Mouse (Mus musculus) heart, adult 2 months (tissue): ENCODE data around the gene Sh3rf3.

Source experiments
- CTCF ChIP-seq: fragments of 200-600 bp; IDR thresholded peaks from 2 replicates; pipeline ENCODE4 v1.8.1; 2022; ENCODE audit warnings: antibody characterized with exemption, mild to moderate bottlenecking, moderate library complexity
- EP300 ChIP-seq: fragments of 200-500 bp; IDR thresholded peaks from 2 replicates; pipeline ENCODE4 v1.6.1; 2011; ENCODE audit warnings: low read depth, low read length, control low read depth; ENCODE audit not compliant: insufficient read depth
- POLR2A ChIP-seq: fragments of 200-500 bp; IDR thresholded peaks from 2 replicates; pipeline ENCODE4 v1.6.1; 2011; ENCODE audit warnings: mild to moderate bottlenecking, low read depth, low read length, control low read depth; ENCODE audit not compliant: insufficient read depth

GRCm38 (mm10) chr10:59086578-59086977 is 273.4 kb downstream of the Sh3rf3 start:
- no peak for TF ChIP-seq CTCF
- no peak for TF ChIP-seq EP300
- TF ChIP-seq POLR2A = no peak
